Mouse (Mus musculus) CH12.LX (cell line): Measurements from ENCODE around the gene Ip6k1. TPM values are rescaled to one million over a fixed set of nuclear protein-coding genes. Genes with fewer than 3 reads are reported as not detected.

Experiments
- DNase-seq: peaks from one replicate; pipeline ENCODE4 v3.0.0-alpha.2; 2013; ENCODE audit errors: extremely low read depth
- H3K27ac ChIP-seq: 2 replicates; pipeline ENCODE4 v1.5.1; 2012; ENCODE audit warnings: low read depth, mild to moderate bottlenecking, control low read depth, moderate library complexity; ENCODE audit not compliant: insufficient read depth
- H3K27me3 ChIP-seq: replicated peaks from 2 replicates; pipeline ENCODE3; 2012; ENCODE audit warnings: inconsistent platforms
- H3K36me3 ChIP-seq, 2 experiments: replicated peaks in 1 of 2; 2 replicates each; pipeline versions ENCODE3 to v1.6.1; 2012; ENCODE audit warnings: inconsistent platforms in 1 of 2, low read length in 1 of 2, mild to moderate bottlenecking in 1 of 2, mixed read lengths in 1 of 2, moderate library complexity in 1 of 2; ENCODE audit not compliant: control insufficient read depth in 1 of 2, insufficient read depth in 1 of 2
- H3K4me1 ChIP-seq, 2 experiments: 2 replicates each; pipeline ENCODE4 v1.6.1; 2012; ENCODE audit warnings: inconsistent platforms in 1 of 2, moderate library complexity in 1 of 2; ENCODE audit not compliant: insufficient read depth in 2 of 2, control insufficient read depth in 1 of 2
- H3K4me2 ChIP-seq: 2 replicates; pipeline ENCODE4 v1.6.1; 2012; ENCODE audit warnings: low read depth, mild to moderate bottlenecking, control low read depth; ENCODE audit not compliant: poor library complexity, insufficient read depth, severe bottlenecking
- H3K4me3 ChIP-seq, 3 experiments: fragments of 150-350 bp in 1 of 3; sonication (generic) in 1 of 3; replicated peaks in 1 of 3; 2 replicates each; pipeline versions ENCODE3 to v1.5.1; 2011 to 2012; ENCODE audit warnings: low read depth in 2 of 3, low read length in 2 of 3, mild to moderate bottlenecking in 2 of 3, moderate library complexity in 2 of 3, control low read depth in 1 of 3, improper control_type of control experiment in 1 of 3, inconsistent platforms in 1 of 3, mixed read lengths in 1 of 3; ENCODE audit not compliant: poor library complexity in 1 of 3
- H3K79me2 ChIP-seq: replicated peaks from 2 replicates; pipeline ENCODE4 v1.6.1; 2012; ENCODE audit warnings: mild to moderate bottlenecking, moderate library complexity; ENCODE audit not compliant: control insufficient read depth, poor library complexity, insufficient read depth, severe bottlenecking; ENCODE audit errors: extremely low read depth
- H3K9ac ChIP-seq: 2 replicates; pipeline ENCODE4 v1.6.1; 2012; ENCODE audit warnings: low read depth, mild to moderate bottlenecking, control low read depth, moderate library complexity; ENCODE audit not compliant: insufficient read depth
- H3K9me3 ChIP-seq: replicated peaks from 2 replicates; pipeline ENCODE3; 2012; ENCODE audit warnings: low read length, inconsistent platforms, mixed read lengths
- BHLHE40 ChIP-seq: IDR thresholded peaks from 2 replicates; pipeline ENCODE4 v1.6.1; 2011; ENCODE audit warnings: mild to moderate bottlenecking, low read depth, low read length, improper control_type of control experiment
- CHD1 ChIP-seq: IDR thresholded peaks from 2 replicates; pipeline ENCODE4 v1.6.1; 2012; ENCODE audit warnings: low read depth, low read length, improper control_type of control experiment, inconsistent platforms
- CHD2 ChIP-seq: IDR thresholded peaks from 2 replicates; pipeline ENCODE4 v1.6.1; 2011; ENCODE audit warnings: low read length, improper control_type of control experiment
- CTCF ChIP-seq, 2 experiments: IDR thresholded peaks in 1 of 2; conservative IDR thresholded peaks in 1 of 2; 2 replicates each; pipeline ENCODE4 v1.5.1; 2011 to 2012; ENCODE audit warnings: low read depth in 2 of 2, low read length in 2 of 2, improper control_type of control experiment in 1 of 2, inconsistent platforms in 1 of 2, mild to moderate bottlenecking in 1 of 2, moderate library complexity in 1 of 2
- E2F4 ChIP-seq: IDR thresholded peaks from 2 replicates; pipeline ENCODE4 v1.6.1; 2011; ENCODE audit warnings: low read depth, low read length, improper control_type of control experiment; ENCODE audit not compliant: insufficient replicate concordance
- ELF1 ChIP-seq: IDR thresholded peaks from 2 replicates; pipeline ENCODE4 v1.6.1; 2014; ENCODE audit warnings: low read depth, mild to moderate bottlenecking, inconsistent platforms, low read length, improper control_type of control experiment
- EP300 ChIP-seq: IDR thresholded peaks from 2 replicates; pipeline ENCODE4 v1.6.1; 2011; ENCODE audit warnings: low read length, improper control_type of control experiment
- ETS1 ChIP-seq: conservative IDR thresholded peaks from 2 replicates; pipeline ENCODE4 v1.6.1; 2012; ENCODE audit warnings: low read depth, mild to moderate bottlenecking, inconsistent platforms, low read length, improper control_type of control experiment, moderate library complexity
- GABPA ChIP-seq: IDR thresholded peaks from 2 replicates; pipeline ENCODE4 v1.6.1; 2012; ENCODE audit warnings: low read depth, low read length, improper control_type of control experiment, inconsistent platforms; ENCODE audit not compliant: insufficient replicate concordance
- HCFC1 ChIP-seq: IDR thresholded peaks from 2 replicates; pipeline ENCODE4 v1.6.1; 2012; ENCODE audit warnings: low read depth, mild to moderate bottlenecking, inconsistent platforms, low read length, improper control_type of control experiment
- IRF4 ChIP-seq: IDR thresholded peaks from 2 replicates; pipeline ENCODE4 v1.6.1; 2014; ENCODE audit warnings: low read depth, mild to moderate bottlenecking, inconsistent platforms, low read length, improper control_type of control experiment
- JUN ChIP-seq: IDR thresholded peaks from 2 replicates; pipeline ENCODE4 v1.6.1; 2011; ENCODE audit warnings: low read depth, mild to moderate bottlenecking, low read length, improper control_type of control experiment, moderate library complexity; ENCODE audit not compliant: insufficient read depth
- JUND ChIP-seq: conservative IDR thresholded peaks from 2 replicates; pipeline ENCODE4 v1.6.1; 2011; ENCODE audit warnings: low read depth, low read length, improper control_type of control experiment
- KAT2A ChIP-seq: IDR thresholded peaks from 2 replicates; pipeline ENCODE4 v1.6.1; 2012; ENCODE audit warnings: low read length, improper control_type of control experiment, inconsistent platforms; ENCODE audit not compliant: insufficient replicate concordance
- MAFK ChIP-seq: IDR thresholded peaks from 2 replicates; pipeline ENCODE4 v1.6.1; 2011; ENCODE audit warnings: low read length, improper control_type of control experiment; ENCODE audit not compliant: insufficient replicate concordance
- MAX ChIP-seq: IDR thresholded peaks from 2 replicates; pipeline ENCODE4 v1.6.1; 2011; ENCODE audit warnings: low read length, improper control_type of control experiment
- MAZ ChIP-seq: IDR thresholded peaks from 2 replicates; pipeline ENCODE4 v1.6.1; 2012; ENCODE audit warnings: low read depth, mild to moderate bottlenecking, inconsistent platforms, low read length, improper control_type of control experiment, moderate library complexity
- MEF2A ChIP-seq: IDR thresholded peaks from 2 replicates; pipeline ENCODE4 v1.6.1; 2014; ENCODE audit warnings: low read depth, mild to moderate bottlenecking, inconsistent platforms, low read length, improper control_type of control experiment, borderline replicate concordance
- MXI1 ChIP-seq: IDR thresholded peaks from 2 replicates; pipeline ENCODE4 v1.6.1; 2011; ENCODE audit warnings: mild to moderate bottlenecking, low read depth, low read length, improper control_type of control experiment
- MYC ChIP-seq: IDR thresholded peaks from 2 replicates; pipeline ENCODE4 v1.6.1; 2011; ENCODE audit warnings: low read depth, mild to moderate bottlenecking, improper control_type of control experiment, low read length
- NELFE ChIP-seq: IDR thresholded peaks from 2 replicates; pipeline ENCODE4 v1.6.1; 2011; ENCODE audit warnings: low read depth, low read length, improper control_type of control experiment
- NRF1 ChIP-seq: IDR thresholded peaks from 2 replicates; pipeline ENCODE4 v1.6.1; 2014; ENCODE audit warnings: low read depth, mild to moderate bottlenecking, inconsistent platforms, low read length, improper control_type of control experiment, moderate library complexity
- PAX5 ChIP-seq: IDR thresholded peaks from 2 replicates; pipeline ENCODE4 v1.6.1; 2012; ENCODE audit warnings: low read length, inconsistent platforms, mixed read lengths
- POLR2A ChIP-seq: IDR thresholded peaks from 2 replicates; pipeline ENCODE4 v1.6.1; 2011; ENCODE audit warnings: low read depth, mild to moderate bottlenecking, improper control_type of control experiment, low read length
- POLR2AphosphoS2 ChIP-seq: IDR thresholded peaks from 2 replicates; pipeline ENCODE4 v1.6.1; 2011; ENCODE audit warnings: low read depth, low read length, improper control_type of control experiment
- RAD21 ChIP-seq: IDR thresholded peaks from 2 replicates; pipeline ENCODE4 v1.6.1; 2011; ENCODE audit warnings: low read depth, mild to moderate bottlenecking, low read length, improper control_type of control experiment, moderate library complexity
- RCOR1 ChIP-seq: conservative IDR thresholded peaks from 2 replicates; pipeline ENCODE4 v1.6.1; 2012; ENCODE audit warnings: low read depth, mild to moderate bottlenecking, inconsistent platforms, low read length, improper control_type of control experiment
- SIN3A ChIP-seq: IDR thresholded peaks from 2 replicates; pipeline ENCODE4 v1.6.1; 2012; ENCODE audit warnings: low read length, improper control_type of control experiment, inconsistent platforms
- SMC3 ChIP-seq: IDR thresholded peaks from 2 replicates; pipeline ENCODE4 v1.6.1; 2011; ENCODE audit warnings: low read depth, low read length, improper control_type of control experiment
- TBP ChIP-seq: conservative IDR thresholded peaks from 2 replicates; pipeline ENCODE4 v1.6.1; 2011; ENCODE audit warnings: low read depth, low read length, improper control_type of control experiment
- TCF12 ChIP-seq: IDR thresholded peaks from 2 replicates; pipeline ENCODE4 v1.6.1; 2014; ENCODE audit warnings: low read depth, mild to moderate bottlenecking, inconsistent platforms, low read length, improper control_type of control experiment
- UBTF ChIP-seq: IDR thresholded peaks from 2 replicates; pipeline ENCODE4 v1.6.1; 2012; ENCODE audit warnings: low read depth, mild to moderate bottlenecking, inconsistent platforms, low read length, improper control_type of control experiment, moderate library complexity
- USF1 ChIP-seq: IDR thresholded peaks from 2 replicates; pipeline ENCODE4 v1.6.1; 2014; ENCODE audit warnings: low read depth, mild to moderate bottlenecking, inconsistent platforms, low read length, improper control_type of control experiment
- USF2 ChIP-seq: conservative IDR thresholded peaks from 2 replicates; pipeline ENCODE4 v1.6.1; 2011; ENCODE audit warnings: low read depth, low read length, improper control_type of control experiment
- ZC3H11A ChIP-seq: IDR thresholded peaks from 2 replicates; pipeline ENCODE4 v1.6.1; 2012; ENCODE audit warnings: low read depth, mild to moderate bottlenecking, inconsistent platforms, low read length, improper control_type of control experiment
- ZKSCAN1 ChIP-seq: IDR thresholded peaks from 2 replicates; pipeline ENCODE4 v1.6.1; 2012; ENCODE audit warnings: low read depth, inconsistent platforms, low read length, improper control_type of control experiment, borderline replicate concordance
- ZMIZ1 ChIP-seq: IDR thresholded peaks from 2 replicates; pipeline ENCODE4 v1.6.1; 2012; ENCODE audit warnings: low read depth, mild to moderate bottlenecking, inconsistent platforms, low read length, improper control_type of control experiment
- ZNF384 ChIP-seq: IDR thresholded peaks from 2 replicates; pipeline ENCODE4 v1.6.1; 2012; ENCODE audit warnings: low read depth, low read length, improper control_type of control experiment, inconsistent platforms
- dilution Hi-C: fragments of 300-500 bp; cut with MboI; formaldehyde crosslinking; loops from 2 replicates; pipeline ENCODE4 v1.14.3; 2020; ENCODE audit warnings: low sequenced_read_pairs; ENCODE audit not compliant: extremely low pct_unique_long_range_greater_than_20kb, extremely low pct_ligation_motif_present
- in situ Hi-C: fragments of 300-500 bp; cut with MboI; formaldehyde crosslinking; loops from 3 replicates; pipeline ENCODE4 v1.14.3; 2019; ENCODE audit warnings: low sequenced_read_pairs, low pct_ligation_motif_present, low pct_unique_long_range_greater_than_20kb, mixed read lengths
- polyA plus RNA-seq: library from polyadenylated mRNA; unstranded; fragments of >175 nt; gene quantifications from 2 replicates; pipeline ENCODE4 v1.2.1, GENCODE M21; 2012; ENCODE audit warnings: low read depth; ENCODE audit not compliant: insufficient read length
- total RNA-seq, 2 experiments: library from RNA; depleted of rRNA; stranded (reverse); fragments of 300-350 nt in 1 of 2; fragments of >200 nt in 1 of 2; gene quantifications; 2 replicates each; pipeline ENCODE4 v1.2.3; 2012 to 2014

The Ip6k1 gene
- total and polyA plus RNA-seq, 3 experiments = 26.0 to 40.7 (median 27.1) TPM

- Histone ChIP-seq H3K79me2 (peaks cover 44% of the 10 kb centered on the region), H3K4me1 (peaks cover 4 to 29% of the 10 kb centered on the region in 2 experiments; a peak in 3 of 4 replicates), H3K4me2 (no peak overlapping the region), H3K27me3 (no peaks in the 10 kb centered on the region), H3K9me3 (no peaks in the 10 kb centered on the region), H3K36me3 (peaks cover 6 to 37% of the 10 kb centered on the region in 2 experiments), H3K9ac (no peak overlapping the region; the same call in 1 of the 2 replicates), H3K27ac (no peak overlapping the region), H3K4me3 (peak overlapping the region in 1 of 3 experiments; percentile 14)
- in situ Hi-C loops (no loop called here), dilution Hi-C loops (no loop called here)
- TF ChIP-seq POLR2A (no peak), SMC3 (no peak), NRF1 (no peak), TBP (no peak), USF1 (no peak), MAFK (peak; percentile 46; the same call in 1 of the 2 replicates), KAT2A (no peak), RCOR1 (no peak), GABPA (no peak), ZNF384 (no peak), POLR2AphosphoS2 (no peak), CHD1 (no peak), JUN (no peak), JUND (no peak), E2F4 (no peak), ELF1 (no peak), MXI1 (peak; percentile 78), ETS1 (no peak; the same call in 1 of the 2 replicates), RAD21 (no peak), MYC (0 out of 2 replicates have a peak, but pooled peaks have one; percentile 15), NELFE (no peak), SIN3A (no peak), BHLHE40 (0 out of 2 replicates have a peak, but pooled peaks have one; percentile 39), CTCF (conservative IDR thresholded peaks at IDR 0.05 in 1 of 2, IDR thresholded peaks at IDR 0.05 in 1 of 2; ENCODE audit: low read depth in 2 of 2, low read length in 2 of 2) (no peak), ZKSCAN1 (no peak), MEF2A (no peak), ZMIZ1 (no peak), PAX5 (no peak), ZC3H11A (no peak), MAX (peak; percentile 39; the same call in 1 of the 2 replicates), HCFC1 (no peak), TCF12 (no peak), MAZ (no peak), EP300 (peak; percentile 34; the same call in 1 of the 2 replicates), USF2 (no peak), IRF4 (peak; percentile 57), CHD2 (no peak), UBTF (no peak)
- peak; percentile 37 for DNase-seq
These were observed 8.1 kb downstream of the Ip6k1 start for GRCm38 (mm10) chr9:108010385-108010784.
